Mouse (Mus musculus) hindbrain, postnatal 0 days (tissue): ENCODE data around the gene Triobp. TPM values are rescaled to one million over a fixed set of nuclear protein-coding genes. Genes with fewer than 3 reads are reported as not detected.
"Not testable (repeated sequence)": the region's sequence is repeated elsewhere in the genome, so short reads cannot be mapped to it uniquely, and the experiment has no call there.

ENCODE experiments used
- ATAC-seq: fragments of 200-750 bp; cut with Nextera tagmentation; 2 replicates; pipeline ENCODE4 v1.8.0; 2017; ENCODE audit warnings: mild to moderate bottlenecking, moderate TSS enrichment, moderate library complexity
- DNase-seq: peaks from one replicate; pipeline ENCODE4 v3.0.0-alpha.2; 2015; ENCODE audit warnings: low spot score
- H3K27ac ChIP-seq: fragments of 300-500 bp; sonication (generic); 2 replicates; pipeline ENCODE4 v1.5.1; 2014; ENCODE audit warnings: mild to moderate bottlenecking
- H3K27me3 ChIP-seq: fragments of 300-500 bp; sonication (generic); 2 replicates; pipeline ENCODE4 v1.6.1; 2014; ENCODE audit warnings: low read length, mixed read lengths; ENCODE audit not compliant: insufficient read depth
- H3K36me3 ChIP-seq: fragments of 300-500 bp; sonication (generic); 2 replicates; pipeline ENCODE4 v1.6.1; 2014; ENCODE audit warnings: low read length, mixed read lengths; ENCODE audit not compliant: insufficient read depth
- H3K4me1 ChIP-seq: fragments of 300-500 bp; sonication (generic); 2 replicates; pipeline ENCODE4 v1.6.1; 2014; ENCODE audit warnings: antibody characterized with exemption, low read length, mixed read lengths; ENCODE audit not compliant: insufficient read depth
- H3K4me2 ChIP-seq: fragments of 300-500 bp; sonication (generic); 2 replicates; pipeline ENCODE4 v1.6.1; 2014; ENCODE audit warnings: low read depth, mild to moderate bottlenecking, low read length, moderate library complexity, mixed read lengths
- H3K4me3 ChIP-seq: fragments of 300-500 bp; sonication (generic); 2 replicates; pipeline ENCODE4 v1.5.1; 2014; ENCODE audit warnings: low read length
- H3K9ac ChIP-seq: fragments of 300-500 bp; sonication (generic); replicated peaks from 2 replicates; pipeline ENCODE4 v1.6.1; 2014; ENCODE audit warnings: mild to moderate bottlenecking, low read length, moderate library complexity, mixed read lengths
- H3K9me3 ChIP-seq: fragments of 300-500 bp; sonication (generic); 2 replicates; pipeline ENCODE4 v1.6.1; 2016; ENCODE audit warnings: low read length, mixed read lengths
- CTCF ChIP-seq: IDR thresholded peaks from 2 replicates; pipeline ENCODE4 v1.5.1; 2016; ENCODE audit warnings: antibody characterized with exemption, control low read depth, low read depth
- WGBS: fragments of 180-500 bp; shearing (Covaris S2); extraction: QIAGEN DNeasy Blood & Tissue Kit; methylation state at CpG from one replicate; pipeline ENCODE4 v1.1.7; 2014; 5-methylcytosine and 5-hydroxymethylcytosine counted together
- polyA plus RNA-seq: library from polyadenylated mRNA; unstranded; fragments of >200 nt; fragmentation: Nextera tagmentation; extraction: Ambion mirVana; gene quantifications from 2 replicates; pipeline ENCODE4 v1.2.1, GENCODE M21; 2015
- total RNA-seq: library from RNA; depleted of rRNA; stranded (reverse); fragments of >200 nt; gene quantifications from 2 replicates; pipeline ENCODE4 v1.2.3, GENCODE M21; 2014

Gene Triobp
- total and polyA plus RNA-seq, 2 experiments from 2014 or later = 20.7 to 57.6 TPM

- Histone ChIP-seq H3K4me3 (peak overlapping the region; percentile 68), H3K9ac (peak overlapping the region; percentile 99), H3K36me3 (no peaks in the 10 kb centered on the region), H3K4me1 (peaks cover 20% of the 10 kb centered on the region), H3K27ac (peak overlapping the region; percentile 34), H3K4me2 (peak overlapping the region; percentile 97), H3K9me3 (no peaks in the 10 kb centered on the region), H3K27me3 (no peaks in the 10 kb centered on the region)
- peak; percentile 95 for DNase-seq
- WGBS = 1% methylated on average over 51 of the region's 52 CpGs
- no peak for TF ChIP-seq CTCF
- ATAC-seq = peak; percentile 82
Measured at GRCm38 (mm10) chr15:79030551-79031435, 83.3 kb downstream of the Triobp start.

- H3K4me3 ChIP-seq, H3K27me3 ChIP-seq, H3K36me3 ChIP-seq, H3K27ac ChIP-seq, H3K9me3 ChIP-seq, ATAC-seq, H3K9ac ChIP-seq, DNase-seq: not testable (repeated sequence)
- peaks cover 17% of the 10 kb centered on the region for H3K4me1 ChIP-seq
- H3K4me2 ChIP-seq = peak overlapping the region; percentile 97; the same call in 1 of the 2 replicates
- 84% methylated on average over 5 of the region's 5 CpGs for WGBS
Measured at GRCm38 (mm10) chr15:79031908-79032307, 84.4 kb downstream of the Triobp start.

- Histone ChIP-seq H3K36me3 (no peaks in the 10 kb centered on the region), H3K9ac (no peak overlapping the region), H3K27ac (no peak overlapping the region), H3K9me3 (no peaks in the 10 kb centered on the region), H3K27me3 (peaks cover 13% of the 10 kb centered on the region; the same call in 1 of the 2 replicates), H3K4me3 (no peak overlapping the region), H3K4me1 (no peaks in the 10 kb centered on the region), H3K4me2 (0 out of 2 replicates have a peak overlapping the region, but pooled peaks have one; percentile 2)
- 0 out of 2 replicates have a peak, but pooled peaks have one; percentile 24 for ATAC-seq
- 11% methylated on average over 14 of the region's 14 CpGs for WGBS
- TF ChIP-seq CTCF = peak; percentile 90
- DNase-seq = peak; percentile 81
Measured at GRCm38 (mm10) chr15:79037913-79038328, 90.4 kb downstream of the Triobp start.

GRCm38 (mm10) chr15:79038331-79038730 is 90.8 kb downstream of the Triobp start:
- no peak for ATAC-seq
- Histone ChIP-seq H3K27ac (no peak overlapping the region), H3K9ac (no peak overlapping the region), H3K9me3 (no peaks in the 10 kb centered on the region), H3K4me1 (no peaks in the 10 kb centered on the region), H3K27me3 (peaks cover 13% of the 10 kb centered on the region; the same call in 1 of the 2 replicates), H3K4me3 (no peak overlapping the region), H3K4me2 (no peak overlapping the region), H3K36me3 (no peaks in the 10 kb centered on the region)
- no peak for DNase-seq
- WGBS = 62% methylated on average over 10 of the region's 10 CpGs
- no peak for TF ChIP-seq CTCF

- WGBS = 21% methylated on average over 7 of the region's 7 CpGs
- Histone ChIP-seq H3K27me3 (peaks cover 13% of the 10 kb centered on the region; the same call in 1 of the 2 replicates), H3K4me3 (no peak overlapping the region), H3K4me1 (no peaks in the 10 kb centered on the region), H3K27ac (no peak overlapping the region), H3K36me3 (no peaks in the 10 kb centered on the region), H3K4me2 (no peak overlapping the region), H3K9ac (no peak overlapping the region), H3K9me3 (no peaks in the 10 kb centered on the region)
- peak; percentile 43; the same call in 1 of the 2 replicates for ATAC-seq
- peak; percentile 84 for TF ChIP-seq CTCF
- DNase-seq = peak; percentile 76
Measured at GRCm38 (mm10) chr15:79038853-79039252, 91.3 kb downstream of the Triobp start.

- Histone ChIP-seq H3K27me3 (peaks cover 13% of the 10 kb centered on the region; the same call in 1 of the 2 replicates), H3K4me2 (peak overlapping the region; percentile 49), H3K4me3 (peak overlapping the region; percentile 23), H3K4me1 (no peaks in the 10 kb centered on the region), H3K27ac (no peak overlapping the region), H3K9me3 (no peaks in the 10 kb centered on the region), H3K9ac (0 out of 2 replicates have a peak overlapping the region, but pooled peaks have one; percentile 25), H3K36me3 (no peaks in the 10 kb centered on the region)
- 24% methylated on average over 24 of the region's 24 CpGs for WGBS
- TF ChIP-seq CTCF = no peak; the same call in 1 of the 2 replicates
- DNase-seq = peak; percentile 58
- 0 out of 2 replicates have a peak, but pooled peaks have one; percentile 8 for ATAC-seq
Measured at GRCm38 (mm10) chr15:79040501-79041416, 93.2 kb downstream of the Triobp start.
